Mouse (Mus musculus): ENCODE results near the gene Sftpa1.

DNA sequence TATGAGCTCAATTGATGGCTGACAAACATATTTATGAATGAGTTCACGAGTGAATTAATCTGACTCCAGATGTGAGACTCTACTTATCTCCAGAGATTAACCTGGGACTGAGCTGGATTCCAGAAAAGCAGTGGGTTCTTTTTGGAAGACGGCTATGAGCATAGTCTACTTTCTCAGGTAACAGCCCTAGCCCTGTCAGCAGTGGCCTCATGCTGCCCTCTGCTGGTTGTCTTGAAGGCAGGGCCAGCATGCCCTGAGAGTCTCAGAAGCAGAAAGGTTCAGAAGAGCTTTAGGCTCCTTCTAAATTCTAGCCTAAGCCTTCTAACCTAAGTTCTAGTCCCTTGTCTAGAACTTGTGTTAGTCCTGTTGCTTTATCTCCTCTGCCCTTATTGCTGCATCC lies 31.1 kb downstream of the Sftpa1 start:
- TF ChIP-seq POLR2A (IDR thresholded peaks at IDR 0.05; ENCODE audit: borderline replicate concordance, extremely low read depth, low read depth, low read length) = no peak
- TF ChIP-seq CTCF (IDR thresholded peaks at IDR 0.05; ENCODE audit: insufficient read depth, low read length) = peak; percentile 86
